Comparison of ENCODE assay signal across 29 mouse cellular contexts in genomic region chr10:86011781-86012180, GRCm38 (mm10). TPM values are rescaled to one million over a fixed set of nuclear protein-coding genes. Genes with fewer than 3 reads are reported as not detected.
DNase-seq lines count a peak whose midpoint lies in the region; ATAC-seq lines count a peak whose summit lies in the region.
"Had no signal": no experiment of that assay in that cellular context is flagged by ENCODE, and none has a peak within 500 bp of the region (broad histone marks: within the 10 kb centered on the region; RNA-seq: fewer than 3 reads in every experiment).

Bpifc (minus strand) TSS chr10:86011895.

- no peak for DNase-seq in limb, embryonic 10.5 days (ENCODE audit: low spot score)
- DNase-seq in MN1 (ENCODE audit: low spot score) = peak; percentile 42
- no peak for DNase-seq in ovary, postnatal 36 days (ENCODE audit: low spot score)
- DNase-seq: adrenal gland, adult 8-10 months; adrenal gland, postnatal 25 days; cerebellum, adult 18-20 months; cerebellum, adult 9-10 months; cerebellum, postnatal 14 days; forebrain, postnatal 0 days; gastrocnemius, adult 2 months; gastrocnemius, postnatal 14 days; heart, adult 18-20 months; heart, postnatal 10 days; heart, postnatal 36 days had no signal

- H3K9ac ChIP-seq in limb, embryonic 15.5 days = no peak within 1 kb of the TSS
- H3K9ac ChIP-seq in stomach, embryonic 16.5 days (ENCODE audit: low read length) = no peak within 1 kb of the TSS
- H3K9ac ChIP-seq: embryonic facial prominence, embryonic 12.5 days; embryonic facial prominence, embryonic 15.5 days; forebrain, postnatal 0 days; heart, embryonic 12.5 days; heart, embryonic 15.5 days; hindbrain, embryonic 13.5 days had no signal

- H3K4me1 ChIP-seq in limb, embryonic 15.5 days = no peaks in the 10 kb centered on the region
- no peaks in the 10 kb centered on the region for H3K4me1 ChIP-seq in limb, embryonic 10.5 days
- no peaks in the 10 kb centered on the region for H3K4me1 ChIP-seq in stomach, embryonic 16.5 days (ENCODE audit: control insufficient read depth, insufficient read depth, low read length)
- H3K4me1 ChIP-seq: embryonic facial prominence, embryonic 12.5 days; embryonic facial prominence, embryonic 15.5 days; heart, embryonic 12.5 days; heart, embryonic 15.5 days; hindbrain, embryonic 10.5 days; hindbrain, embryonic 13.5 days had no signal

- 86% methylated on average over 2 of the region's 2 CpGs for WGBS in limb, embryonic 15.5 days
- 99% methylated on average over 2 of the region's 2 CpGs for WGBS in limb, embryonic 10.5 days
- WGBS in stomach, embryonic 16.5 days = 91% methylated on average over 2 of the region's 2 CpGs

- 0 out of 2 replicates have a peak within 1 kb of the TSS, but pooled peaks have one; percentile 3 for H3K27ac ChIP-seq in limb, embryonic 15.5 days
- H3K27ac ChIP-seq in limb, embryonic 10.5 days = no peak within 1 kb of the TSS
- peak within 1 kb of the TSS; percentile 21; the same call in 1 of the 2 replicates for H3K27ac ChIP-seq in stomach, embryonic 16.5 days (ENCODE audit: low read length)
- H3K27ac ChIP-seq: embryonic facial prominence, embryonic 12.5 days; embryonic facial prominence, embryonic 15.5 days; gastrocnemius, adult 2 months; heart, embryonic 15.5 days; hindbrain, embryonic 10.5 days; hindbrain, embryonic 13.5 days had no signal

- no peak for ATAC-seq in limb, embryonic 15.5 days (ENCODE audit: insufficient number of reproducible peaks, low FRiP score, low TSS enrichment, low read depth)
- no peak for ATAC-seq in stomach, embryonic 16.5 days (ENCODE audit: insufficient read depth, low FRiP score)
- ATAC-seq in cerebellum, adult (ENCODE audit: insufficient number of reproducible peaks, low FRiP score, low TSS enrichment) = no peak
- ATAC-seq: activated CD4-positive, CD25-positive, alpha-beta regulatory T cell, adult 4 months; CD4-positive, CD25-positive, alpha-beta regulatory T cell, adult 4 months; forebrain, embryonic 14.5 days; forebrain, postnatal 0 days; hindbrain, embryonic 16.5 days had no signal

- peak within 1 kb of the TSS; percentile 3; the same call in 1 of the 2 replicates for H3K4me3 ChIP-seq in limb, embryonic 15.5 days
- H3K4me3 ChIP-seq in limb, embryonic 10.5 days = no peak within 1 kb of the TSS
- H3K4me3 ChIP-seq in stomach, embryonic 16.5 days (replicated peaks; ENCODE audit: low read length) = no peak within 1 kb of the TSS
- H3K4me3 ChIP-seq: embryonic facial prominence, embryonic 12.5 days; embryonic facial prominence, embryonic 15.5 days; gastrocnemius, adult 2 months; heart, embryonic 12.5 days; heart, embryonic 15.5 days; hindbrain, embryonic 10.5 days; hindbrain, embryonic 13.5 days had no signal

- H3K9me3 ChIP-seq in limb, embryonic 15.5 days = no peaks in the 10 kb centered on the region
- H3K9me3 ChIP-seq in limb, embryonic 10.5 days (replicated peaks) = no peaks in the 10 kb centered on the region
- H3K9me3 ChIP-seq in stomach, embryonic 16.5 days (replicated peaks; ENCODE audit: control insufficient read depth, low read length) = no peaks in the 10 kb centered on the region
- H3K9me3 ChIP-seq: embryonic facial prominence, embryonic 12.5 days; embryonic facial prominence, embryonic 15.5 days; heart, embryonic 12.5 days; heart, embryonic 15.5 days; hindbrain, embryonic 10.5 days; hindbrain, embryonic 13.5 days had no signal

- H3K4me2 ChIP-seq in limb, embryonic 15.5 days = no peak within 1 kb of the TSS
- H3K4me2 ChIP-seq in stomach, embryonic 16.5 days (ENCODE audit: low read depth, low read length) = no peak within 1 kb of the TSS
- H3K4me2 ChIP-seq: embryonic facial prominence, embryonic 12.5 days; embryonic facial prominence, embryonic 15.5 days; heart, embryonic 12.5 days; heart, embryonic 15.5 days; hindbrain, embryonic 13.5 days had no signal

- no peaks in the 10 kb centered on the region for H3K36me3 ChIP-seq in limb, embryonic 15.5 days
- H3K36me3 ChIP-seq in limb, embryonic 10.5 days = no peaks in the 10 kb centered on the region
- H3K36me3 ChIP-seq in stomach, embryonic 16.5 days (ENCODE audit: control insufficient read depth, insufficient read depth, low read length) = no peaks in the 10 kb centered on the region
- H3K36me3 ChIP-seq: embryonic facial prominence, embryonic 12.5 days; embryonic facial prominence, embryonic 15.5 days; heart, embryonic 12.5 days; heart, embryonic 15.5 days; hindbrain, embryonic 10.5 days; hindbrain, embryonic 13.5 days had no signal

- H3K27me3 ChIP-seq in limb, embryonic 15.5 days = no peaks in the 10 kb centered on the region
- H3K27me3 ChIP-seq in limb, embryonic 10.5 days (ENCODE audit: low read depth, poor library complexity, severe bottlenecking) = no peaks in the 10 kb centered on the region
- H3K27me3 ChIP-seq in stomach, embryonic 16.5 days (ENCODE audit: control insufficient read depth, insufficient read depth, low read length) = no peaks in the 10 kb centered on the region
- H3K27me3 ChIP-seq: embryonic facial prominence, embryonic 12.5 days; embryonic facial prominence, embryonic 15.5 days; heart, embryonic 12.5 days; heart, embryonic 15.5 days; hindbrain, embryonic 13.5 days had no signal

RNA-seq across cellular contexts. Expression of gene Bpifc, which starts in this region (rescaled TPM):
- polyA plus RNA-seq in limb, embryonic 15.5 days (2015; fragmentation: Nextera tagmentation; extraction: Ambion mirVana) = 21.3 and 22.3 TPM in 2 replicates
- not detected in 2 replicates for polyA plus RNA-seq in limb, embryonic 10.5 days (2016; fragmentation: Nextera tagmentation; extraction: Ambion mirVana)
- 3.0 and 6.3 TPM in 2 replicates for polyA plus RNA-seq in stomach, embryonic 16.5 days (2015; fragmentation: Nextera tagmentation; extraction: Ambion mirVana)
- polyA plus RNA-seq: C2C12; CD4-positive, CD25-positive, alpha-beta regulatory T cell, adult 4 months; embryonic facial prominence, embryonic 12.5 days; forebrain, embryonic 11.5 days; forebrain, embryonic 14.5 days; heart, embryonic 12.5 days; heart, embryonic 15.5 days; hindbrain, embryonic 13.5 days had no signal
